22 mouse cellular contexts compared by ENCODE assay signal in the genomic region with DNA sequence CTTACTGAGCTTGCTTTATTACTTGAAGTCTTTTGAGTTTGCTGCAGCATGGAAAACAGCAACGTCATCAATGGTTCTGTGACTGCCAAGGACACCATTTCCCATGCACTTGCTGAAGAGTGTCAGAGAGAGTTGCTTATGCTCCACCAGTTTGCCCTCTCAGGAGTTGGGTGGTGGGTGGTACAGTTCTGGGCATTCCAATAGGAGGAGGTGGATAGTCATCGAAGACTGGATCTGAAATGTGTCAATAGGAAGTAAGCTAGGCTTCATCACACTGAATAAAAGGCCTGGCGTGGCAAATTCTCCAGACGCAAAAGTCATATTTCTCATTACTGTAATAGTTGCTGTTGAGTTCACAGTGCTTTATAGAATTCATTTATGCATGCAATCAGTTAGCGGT.
"Had no signal": no experiment of that assay in that cellular context is flagged by ENCODE, and none has a peak within 500 bp of the region (broad histone marks: within the 10 kb centered on the region; RNA-seq: fewer than 3 reads in every experiment).

No protein-coding gene starts in this region.

- H3K4me1 ChIP-seq: liver, embryonic 12.5 days had no signal

- H3K36me3 ChIP-seq: hindbrain, embryonic 13.5 days; hindbrain, embryonic 15.5 days; kidney, embryonic 15.5 days; limb, embryonic 13.5 days; limb, embryonic 15.5 days; liver, embryonic 12.5 days had no signal

- H3K9me3 ChIP-seq: hindbrain, embryonic 13.5 days; hindbrain, embryonic 15.5 days; kidney, embryonic 15.5 days; limb, embryonic 13.5 days; limb, embryonic 15.5 days; liver, embryonic 12.5 days had no signal

- H3K4me2 ChIP-seq: hindbrain, embryonic 13.5 days; hindbrain, embryonic 15.5 days; kidney, embryonic 15.5 days; limb, embryonic 13.5 days; limb, embryonic 15.5 days; liver, embryonic 12.5 days had no signal

- H3K27ac ChIP-seq: hindbrain, embryonic 13.5 days; hindbrain, embryonic 15.5 days; hindbrain, postnatal 0 days; kidney, embryonic 15.5 days; kidney, postnatal 0 days; limb, embryonic 13.5 days; limb, embryonic 15.5 days; liver, embryonic 12.5 days; liver, embryonic 14.5 days had no signal

- ATAC-seq: hindbrain, postnatal 0 days; intestine, embryonic 16.5 days; liver, embryonic 12.5 days had no signal

- H3K4me3 ChIP-seq: hindbrain, embryonic 13.5 days; hindbrain, embryonic 15.5 days; kidney, embryonic 15.5 days; limb, embryonic 13.5 days; limb, embryonic 15.5 days; liver, embryonic 12.5 days had no signal

- H3K27me3 ChIP-seq: hindbrain, embryonic 13.5 days; hindbrain, embryonic 15.5 days; liver, embryonic 12.5 days had no signal

- DNase-seq: gastrocnemius, postnatal 14 days; gastrocnemius, postnatal 36 days; heart, adult 18-20 months; heart, postnatal 10 days; kidney, adult 11 months; kidney, adult 2 months; kidney, adult 9 months; kidney, postnatal 14 days; kidney, postnatal 36 days; layer of hippocampus, adult 9-11 months; layer of hippocampus, postnatal 36 days; left cerebral cortex, postnatal 4 days had no signal

- H3K9ac ChIP-seq: hindbrain, embryonic 13.5 days; hindbrain, embryonic 15.5 days; kidney, embryonic 15.5 days; limb, embryonic 13.5 days; limb, embryonic 15.5 days; liver, embryonic 12.5 days; liver, embryonic 14.5 days had no signal
